Mouse (Mus musculus) lung, postnatal 0 days (tissue): Measurements from ENCODE around the gene Ces1h.

ENCODE experiments used
- CTCF ChIP-seq: IDR thresholded peaks from 2 replicates; pipeline ENCODE4 v1.5.1; 2016; ENCODE audit warnings: antibody characterized with exemption, mild to moderate bottlenecking
- EP300 ChIP-seq: IDR thresholded peaks from 2 replicates; pipeline ENCODE4 v1.6.1; 2016; ENCODE audit warnings: antibody characterized with exemption, mild to moderate bottlenecking, control low read depth

GRCm38 (mm10) chr8:93339531-93339930 is 40.0 kb downstream of the Ces1h start:
- no peak for TF ChIP-seq CTCF
- TF ChIP-seq EP300, result no peak
